Mouse (Mus musculus) right cerebral cortex, adult 18-20 months (tissue): ENCODE measurements at regions not wholly inside any gene's neighbourhood (a gene's known extent, or its start where the extent isn't known, plus 50 kb on each side); places are given as distances from the start of the nearest gene placed in this dataset.

Experiments
- DNase-seq: peaks from one replicate; pipeline ENCODE4 v3.0.0; 2022; ENCODE audit warnings: mixed read lengths

DNA sequence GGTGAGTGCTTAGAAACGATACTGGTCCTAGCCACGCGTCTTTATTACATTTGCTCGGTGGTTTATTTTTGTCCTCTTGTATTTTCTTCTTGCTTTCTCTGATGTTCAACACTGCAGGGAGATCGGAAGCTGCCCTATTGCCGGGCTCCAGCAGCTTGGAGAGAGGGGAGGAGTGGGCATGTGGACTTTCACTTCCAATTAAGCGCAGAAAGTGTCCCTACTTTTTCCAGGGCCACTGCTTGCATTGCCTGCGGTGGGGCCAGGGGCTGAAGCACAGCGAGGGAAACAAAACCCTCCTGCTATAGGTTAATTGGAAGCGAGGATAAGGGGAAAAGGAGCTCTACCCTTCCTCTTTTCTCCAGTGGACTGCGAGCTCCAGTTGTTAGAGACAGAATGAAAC is 114.4 kb upstream of the Cdh6 start:
- DNase-seq = peak; percentile 5

DNA sequence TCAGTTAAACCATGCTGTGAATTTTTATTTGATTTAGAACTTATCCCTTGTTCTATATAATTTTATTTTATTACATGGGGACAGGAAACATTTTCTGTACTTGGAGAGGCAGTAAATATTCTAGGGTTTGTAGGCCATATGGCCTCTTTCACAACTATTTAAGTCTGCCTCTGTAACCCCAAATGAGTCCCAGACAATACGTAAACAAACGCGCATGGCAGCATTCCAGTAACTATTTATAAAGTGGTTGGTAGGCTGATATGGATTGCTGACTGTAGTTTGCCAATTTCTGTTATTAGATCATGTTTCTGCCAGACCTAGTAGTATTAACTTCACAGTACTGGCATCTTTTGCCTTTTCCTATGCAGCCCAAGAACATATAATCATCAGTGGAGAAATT is 111.9 kb upstream of the Cdh6 start:
- no peak for DNase-seq

DNA sequence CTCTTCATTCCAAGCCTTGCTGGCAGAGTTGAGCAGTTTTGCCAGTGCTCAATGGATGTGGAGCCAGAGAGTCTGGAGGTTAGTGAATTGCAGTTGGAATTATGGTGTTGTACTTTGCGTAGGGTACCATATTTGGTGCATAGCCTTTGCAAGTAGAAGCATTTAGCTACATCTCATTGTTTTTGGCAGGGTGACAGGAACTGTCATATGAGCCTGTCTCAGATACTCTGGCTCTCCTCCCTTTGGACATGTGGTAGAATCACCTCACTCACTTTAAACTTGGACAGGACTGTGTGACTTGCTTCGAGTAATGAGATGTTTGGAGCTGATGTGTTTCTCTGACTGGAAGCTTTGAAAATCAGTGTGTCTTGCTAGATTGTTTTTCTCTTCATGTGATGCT is 110.7 kb upstream of the Cdh6 start:
- DNase-seq = no peak

DNA sequence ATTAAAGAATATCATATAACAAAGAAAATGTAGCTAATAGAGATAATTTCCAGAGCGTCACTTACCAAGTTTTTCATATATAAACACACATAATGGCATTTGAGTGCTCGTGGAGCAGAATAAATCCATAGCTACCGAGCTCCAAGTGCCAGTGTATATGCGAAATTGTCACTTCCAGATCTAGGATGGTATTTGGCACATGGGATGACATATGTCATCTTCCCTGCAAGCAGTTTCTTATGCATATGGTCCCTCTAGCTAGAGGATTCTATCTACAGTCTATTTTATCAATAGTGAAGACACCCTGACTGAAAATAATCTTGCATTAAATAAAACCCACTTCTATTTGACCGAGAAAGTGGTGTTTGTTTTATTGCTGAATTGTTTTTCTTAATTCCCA is 109.6 kb upstream of the Cdh6 start:
- DNase-seq = no peak

DNA sequence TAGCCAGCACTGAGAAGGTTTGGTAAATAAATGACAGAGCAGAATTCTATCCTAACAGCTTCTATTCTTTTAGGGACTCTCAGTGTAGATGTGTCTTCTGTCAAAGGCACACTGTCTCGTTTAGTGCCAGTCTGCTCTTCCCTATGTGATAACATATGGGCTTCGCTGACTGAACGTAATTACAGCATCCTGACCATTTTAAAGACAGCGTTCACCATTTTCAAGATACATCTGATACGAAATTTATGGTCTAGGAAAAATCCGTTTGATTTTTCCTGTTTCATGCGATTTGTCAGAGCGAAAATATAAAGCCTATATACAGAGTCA is 103.4 kb upstream of the Cdh6 start:
- DNase-seq = no peak

DNA sequence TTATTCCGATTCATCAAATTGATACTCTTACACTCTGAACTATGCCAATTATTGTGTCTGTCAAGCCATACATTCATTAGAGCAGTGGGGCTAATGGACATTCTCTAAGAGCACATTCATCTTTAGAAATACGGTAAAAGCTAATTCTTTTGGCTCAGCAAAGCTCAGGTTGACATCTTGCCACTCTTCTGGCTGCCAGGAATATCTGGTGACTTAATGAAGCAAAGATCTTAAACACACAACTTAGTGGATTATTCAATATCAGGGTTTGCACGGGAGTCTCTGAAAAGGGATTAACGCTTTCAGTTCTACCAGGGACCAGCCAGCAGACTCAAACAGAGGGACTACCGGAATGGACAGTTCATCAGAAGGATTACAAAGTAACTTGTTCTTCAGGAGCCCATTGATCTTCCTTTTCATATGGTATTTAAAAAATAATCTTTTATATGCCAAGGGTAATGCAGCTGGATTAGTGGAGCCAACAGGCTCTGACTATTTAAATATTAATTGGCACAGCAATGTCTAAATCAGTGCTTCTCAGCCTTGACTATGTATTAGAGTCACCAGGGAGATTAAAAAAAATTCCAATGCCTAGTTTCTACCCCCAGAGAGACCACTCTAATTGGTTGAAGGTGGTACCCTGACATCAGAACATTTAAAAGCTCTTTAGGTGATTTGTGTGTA is 102.9 kb upstream of the Cdh6 start:
- no peak for DNase-seq

DNA sequence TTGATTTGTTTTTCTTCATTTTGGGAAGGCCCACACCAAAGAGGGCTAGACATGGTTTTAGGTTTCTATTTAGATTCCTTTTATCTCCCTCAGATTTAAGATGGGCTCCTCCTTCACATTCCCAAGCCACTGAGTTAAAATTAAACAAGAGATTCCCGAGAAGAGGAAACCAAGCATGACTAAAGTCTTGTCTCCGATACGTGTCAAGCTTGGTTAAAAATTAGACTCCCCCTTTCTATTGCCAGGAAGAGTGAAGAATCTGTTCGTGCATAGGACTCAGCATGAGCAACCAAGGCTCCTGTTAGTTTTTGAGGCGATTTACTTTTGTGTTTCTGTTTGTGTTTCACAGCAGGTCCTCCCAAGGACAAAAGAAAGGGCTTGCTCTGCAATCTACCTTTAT is 101.9 kb upstream of the Cdh6 start:
- no peak for DNase-seq

DNA sequence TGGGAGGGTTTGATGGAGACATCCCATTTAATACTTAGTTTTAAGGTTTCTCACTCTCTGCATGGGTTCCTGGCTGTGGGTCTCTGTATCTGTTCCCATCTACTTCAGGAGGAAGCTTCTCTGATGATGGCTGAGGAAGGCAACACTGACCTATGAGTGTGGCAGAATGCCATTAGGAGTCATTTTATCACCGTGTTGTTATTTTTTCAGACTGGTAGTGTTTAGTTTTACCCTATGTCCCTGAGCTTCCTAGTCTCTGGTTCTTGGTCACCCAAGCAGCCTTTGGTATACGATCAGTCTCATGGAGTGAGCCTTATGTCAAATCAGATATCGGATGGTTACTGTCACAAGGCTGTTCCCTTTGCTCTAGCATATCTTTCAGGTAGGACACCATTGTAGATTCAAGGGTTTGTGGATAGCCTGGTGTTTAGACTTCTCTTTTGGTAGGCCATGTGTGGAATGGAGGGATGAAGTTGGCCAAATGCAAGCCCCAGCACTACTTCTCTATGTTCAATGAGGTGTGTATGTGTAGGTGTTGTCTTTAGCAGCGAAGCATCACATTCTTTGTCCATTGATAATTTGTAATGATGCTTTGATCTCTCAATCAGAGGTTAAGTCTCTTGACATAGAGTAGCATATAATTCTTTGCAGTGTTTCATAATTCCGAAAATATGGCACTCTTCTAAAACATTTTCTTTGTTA is 101.0 kb upstream of the Cdh6 start:
- no peak for DNase-seq

DNA sequence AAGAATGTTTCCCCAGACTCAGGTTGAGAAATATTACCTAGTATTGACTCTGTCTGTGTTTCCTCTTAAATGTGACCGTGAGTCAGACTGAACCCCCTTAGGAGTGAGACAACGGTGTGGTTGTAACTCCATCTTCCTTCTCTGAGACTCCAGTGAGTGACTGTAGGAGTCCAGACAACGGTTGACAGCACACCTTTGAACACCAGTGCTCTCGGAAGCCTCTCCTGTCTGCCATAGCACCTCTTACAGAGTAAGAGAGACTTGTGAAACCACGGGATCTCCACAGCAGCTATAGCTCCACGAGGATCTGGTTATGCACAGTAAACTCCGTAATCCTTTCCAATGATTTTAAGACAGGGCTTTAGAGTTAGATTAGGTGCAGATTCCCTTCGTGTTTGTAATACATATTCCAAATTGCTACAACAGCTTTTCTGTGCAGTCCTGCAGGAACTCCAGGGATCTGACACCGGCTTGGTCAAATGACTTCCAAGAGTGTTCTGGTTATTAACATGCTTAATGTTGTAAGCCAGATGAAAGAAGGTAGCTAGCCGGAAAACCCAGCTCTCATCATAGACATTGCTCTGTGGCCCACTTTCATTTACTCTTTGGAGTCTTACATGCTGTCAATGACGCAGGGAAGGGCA is 72.7 kb upstream of the Cdh6 start:
- DNase-seq = no peak

DNA sequence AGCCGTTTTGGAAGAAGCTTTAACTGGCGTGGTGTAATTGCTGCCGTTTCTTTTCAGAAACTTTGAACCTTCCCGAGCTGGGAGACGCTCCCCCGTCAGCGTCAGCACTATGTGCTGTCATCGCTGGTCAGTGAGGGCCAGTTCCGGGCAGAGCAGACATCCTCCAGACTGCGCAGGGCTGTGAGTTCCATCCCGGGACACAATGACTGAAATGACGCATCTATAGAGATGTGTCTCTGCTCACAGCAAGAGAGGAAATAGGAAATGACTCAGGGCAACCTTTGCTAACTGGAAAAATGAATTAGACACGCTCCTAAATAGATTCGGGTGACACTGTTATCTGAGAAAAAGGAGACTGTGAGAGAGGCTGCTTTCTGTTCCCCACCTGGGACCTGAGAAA is 70.8 kb upstream of the Cdh6 start:
- no peak for DNase-seq

DNA sequence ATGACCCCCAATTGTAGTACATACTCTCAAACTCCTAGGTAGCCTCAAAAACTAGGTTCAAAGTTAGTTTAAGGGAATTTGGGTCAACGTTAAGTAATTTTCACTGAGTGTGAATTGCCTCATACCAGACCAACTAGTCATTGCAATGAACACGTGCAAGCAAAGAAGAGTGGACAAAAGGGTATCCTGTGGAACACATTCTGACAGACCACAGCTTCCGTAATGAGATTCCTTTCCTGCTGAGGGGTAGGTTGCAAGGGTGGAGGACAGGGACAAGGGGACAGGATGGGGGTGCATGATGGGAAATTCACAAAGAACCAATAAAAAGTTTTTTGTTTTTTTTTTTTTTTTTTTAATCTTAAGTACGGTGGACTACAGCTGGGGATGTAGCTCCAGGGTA is 70.1 kb upstream of the Cdh6 start:
- DNase-seq = no peak

DNA sequence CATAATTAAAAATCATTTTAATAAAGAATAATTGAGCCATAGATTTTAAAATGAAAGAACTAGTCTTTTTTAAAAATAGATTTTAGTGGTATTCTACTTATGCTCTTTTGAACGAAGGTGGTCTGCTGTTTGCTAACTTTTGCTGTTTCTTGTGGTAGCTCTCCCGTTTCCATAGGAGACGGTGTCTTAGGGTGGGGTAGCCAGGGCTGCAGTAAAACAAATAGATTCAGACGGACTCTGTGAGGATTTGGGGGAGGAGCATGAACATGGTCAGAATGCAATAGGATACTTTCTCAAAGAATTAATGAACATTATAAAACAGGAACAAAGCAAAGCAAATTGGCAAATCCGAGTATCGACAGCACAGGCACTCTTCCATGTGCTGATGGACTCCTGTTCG is 67.5 kb upstream of the Cdh6 start:
- no peak for DNase-seq

DNA sequence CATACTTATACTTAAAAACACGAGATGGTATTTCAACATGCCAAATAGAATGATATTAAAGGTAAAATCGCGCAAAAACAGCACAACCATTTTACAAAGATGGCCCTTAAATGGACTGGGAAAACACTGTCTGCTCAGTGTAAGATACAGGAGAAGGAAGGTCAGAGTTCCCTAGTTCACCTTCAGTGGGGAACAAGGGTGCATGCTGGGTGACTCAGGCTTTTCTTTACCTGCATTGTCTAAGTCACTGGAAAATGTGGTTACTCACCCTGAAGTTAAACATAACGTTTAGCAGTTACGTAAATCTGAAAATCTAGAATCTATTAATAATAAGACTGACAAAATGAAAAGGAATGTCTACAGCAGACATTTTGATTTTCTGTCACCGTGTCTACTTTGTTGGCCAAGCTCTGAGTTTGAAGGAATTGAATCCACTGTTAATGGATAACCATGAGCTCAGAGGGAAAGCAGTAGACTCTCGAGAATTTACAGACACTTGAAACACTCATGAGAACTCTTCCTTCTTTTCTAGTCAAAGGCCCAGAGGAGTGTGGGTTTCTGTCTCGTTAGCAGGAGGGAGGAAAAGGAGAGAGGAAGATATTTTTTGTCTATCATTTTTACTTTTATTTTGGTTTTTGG is 63.5 kb upstream of the Cdh6 start:
- no peak for DNase-seq

DNA sequence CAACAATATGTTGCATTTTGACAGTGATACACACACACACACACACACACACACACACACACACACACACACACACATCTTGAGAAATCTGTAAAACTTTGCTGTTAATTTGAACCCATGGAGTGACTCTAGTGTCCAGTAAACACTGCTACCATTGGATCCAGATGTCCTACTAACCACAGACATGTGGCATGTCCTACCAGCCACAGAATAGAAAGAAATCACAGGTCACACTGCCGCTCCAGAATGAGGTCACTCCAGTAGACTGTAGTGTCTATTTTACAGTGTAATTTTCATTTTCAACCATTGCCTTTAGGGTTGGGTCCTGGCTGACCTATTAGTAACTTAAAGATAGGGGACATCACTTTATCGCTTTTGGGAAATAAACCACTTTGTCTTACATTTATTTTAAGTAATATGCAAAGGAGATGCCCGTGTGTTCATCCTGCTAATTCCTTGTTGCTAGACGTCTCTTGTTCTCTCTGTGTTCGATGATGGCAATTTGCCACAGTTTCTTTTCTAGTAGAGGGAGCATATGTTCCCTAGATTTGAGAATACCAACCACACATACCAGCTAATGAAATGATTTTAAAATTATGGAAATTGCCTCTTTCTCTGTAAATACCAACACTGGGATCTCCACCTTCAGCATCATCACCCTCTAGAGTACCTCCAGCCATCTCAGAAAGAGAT is 59.2 kb upstream of the Cdh6 start:
- no peak for DNase-seq

DNA sequence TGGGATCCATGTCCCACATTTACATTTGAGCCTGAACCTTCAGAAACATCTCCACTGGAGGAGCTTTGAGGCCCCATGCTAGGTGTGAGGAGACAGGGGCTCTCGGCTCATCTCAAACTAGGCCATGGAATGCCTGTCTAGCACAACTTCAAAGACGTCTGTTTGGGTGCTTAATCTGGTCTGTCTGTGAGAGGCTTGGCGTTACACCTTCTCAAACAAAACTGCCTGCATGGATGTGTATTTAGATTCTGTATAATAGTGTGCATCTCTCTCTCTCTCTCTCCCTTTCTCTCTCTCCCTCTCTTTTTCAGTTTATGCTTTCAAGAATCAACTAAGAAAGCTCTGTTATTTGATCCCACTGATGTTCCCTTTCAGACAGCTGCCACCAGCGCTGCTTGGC is 58.1 kb upstream of the Cdh6 start:
- DNase-seq = no peak

DNA sequence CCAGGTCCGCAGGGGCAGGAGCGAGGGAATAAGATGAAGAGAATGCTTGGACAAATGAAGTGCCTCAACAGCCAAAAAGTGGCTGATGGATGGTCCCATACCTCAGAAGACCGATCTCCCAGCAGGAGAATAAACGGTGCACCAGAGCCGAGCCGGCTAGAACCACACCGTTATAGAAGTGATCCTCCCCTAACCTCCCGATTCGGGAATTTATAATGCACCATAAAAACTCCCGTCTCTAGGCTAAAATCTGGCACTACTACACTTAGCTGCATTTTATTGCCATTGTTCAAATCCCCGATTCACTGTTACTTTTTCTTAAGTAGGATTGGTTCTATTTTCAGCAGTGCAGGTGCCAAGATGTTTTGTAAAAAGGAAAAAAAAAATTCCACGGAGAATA is 54.6 kb upstream of the Cdh6 start:
- DNase-seq = no peak
